Mouse (Mus musculus): Measurements from ENCODE around the gene Fndc3b. TPM values are rescaled to one million over a fixed set of nuclear protein-coding genes. Genes with fewer than 3 reads are reported as not detected.

Fndc3b gene
- polyA plus RNA-seq, 1 experiment from 2014 or later, result 153 TPM

GRCm38 (mm10) chr3:27503279-27504038, 207.6 kb downstream of the Fndc3b start:
- DNase-seq (ENCODE audit: low read depth, low spot score), result no peak
- H3K27me3 ChIP-seq, result no peaks in the 10 kb centered on the region
- in situ Hi-C loops (cut with MboI; ENCODE audit: low pct_unique_long_range_greater_than_20kb), result no loop called here
- TF ChIP-seq CTCF (IDR thresholded peaks at IDR 0.05), result no peak
- no peak for ATAC-seq
- POLR2A ChIA-PET, result interaction anchor here (0.9 kb wide), 1 partner anchor 15 kb away, joined by 3 read pairs; no protein-coding TSS in a partner anchor
- CTCF ChIA-PET, result interaction anchor here (2.0 kb wide), 1 partner anchor 10 kb away, joined by 4 read pairs; no protein-coding TSS in a partner anchor

GRCm38 (mm10) chr3:27495296-27496073, 215.6 kb downstream of the Fndc3b start:
- TF ChIP-seq CTCF (IDR thresholded peaks at IDR 0.05), result no peak
- POLR2A ChIA-PET, result no interaction called here
- DNase-seq (ENCODE audit: low read depth, low spot score) (no peak), ATAC-seq (no peak)
- H3K27me3 ChIP-seq, result no peaks in the 10 kb centered on the region
- in situ Hi-C loops (cut with MboI; ENCODE audit: low pct_unique_long_range_greater_than_20kb), result no loop called here
- CTCF ChIA-PET, result interaction anchor here (0.9 to 1.6 kb wide), 2 partner anchors 10 to 12 kb away, joined by 3 read pairs; no protein-coding TSS in a partner anchor

GRCm38 (mm10) chr3:27494698-27495097, 216.4 kb downstream of the Fndc3b start:
- ATAC-seq, result no peak
- DNase-seq (ENCODE audit: low read depth, low spot score), result no peak
- ChIA-PET POLR2A (no interaction called here), CTCF (interaction anchor here (0.9 to 1.6 kb wide), 3 partner anchors 8 to 13 kb away, joined by 3 to 4 read pairs (median 3); no protein-coding TSS in a partner anchor)
- in situ Hi-C loops (cut with MboI; ENCODE audit: low pct_unique_long_range_greater_than_20kb), result no loop called here
- no peaks in the 10 kb centered on the region for H3K27me3 ChIP-seq
- no peak for TF ChIP-seq CTCF (IDR thresholded peaks at IDR 0.05)

GRCm38 (mm10) chr3:27494066-27494465, 217.0 kb downstream of the Fndc3b start:
- CTCF ChIA-PET, result interaction anchor here (1.3 kb wide), 1 partner anchor 9 kb away, joined by 4 read pairs; no protein-coding TSS in a partner anchor
- no peak for ATAC-seq
- in situ Hi-C loops (cut with MboI; ENCODE audit: low pct_unique_long_range_greater_than_20kb), result no loop called here

GRCm38 (mm10) chr3:27491821-27492220, 219.3 kb downstream of the Fndc3b start:
- TF ChIP-seq CTCF (IDR thresholded peaks at IDR 0.05), result no peak
- ChIA-PET CTCF (interaction anchor here (1.4 kb wide), 1 partner anchor 16 kb away, joined by 3 read pairs; no protein-coding TSS in a partner anchor), POLR2A (no interaction called here)
- in situ Hi-C loops (cut with MboI; ENCODE audit: low pct_unique_long_range_greater_than_20kb), result no loop called here
- no peaks in the 10 kb centered on the region for H3K27me3 ChIP-seq
- DNase-seq (ENCODE audit: low read depth, low spot score) (no peak), ATAC-seq (no peak)

More at GRCm38 (mm10) chr3:27494066-27494465, 217.0 kb downstream of the Fndc3b start:
- POLR2A ChIA-PET, result interaction anchor here (0.7 kb wide), 1 partner anchor 17 kb away, joined by 3 read pairs; no protein-coding TSS in a partner anchor
- no peaks in the 10 kb centered on the region for H3K27me3 ChIP-seq
- TF ChIP-seq CTCF (IDR thresholded peaks at IDR 0.05), result no peak
- no peak for DNase-seq (ENCODE audit: low read depth, low spot score)

- TF ChIP-seq CTCF (IDR thresholded peaks at IDR 0.05), result no peak
- H3K27me3 ChIP-seq, result no peaks in the 10 kb centered on the region
- in situ Hi-C loops (cut with MboI; ENCODE audit: low pct_unique_long_range_greater_than_20kb), result no loop called here
- DNase-seq (ENCODE audit: low read depth, low spot score), result no peak
- ATAC-seq, result no peak
- ChIA-PET POLR2A (no interaction called here), CTCF (interaction anchor here (1.4 kb wide), 1 partner anchor 15 kb away, joined by 3 read pairs; no protein-coding TSS in a partner anchor)
Measured at GRCm38 (mm10) chr3:27491367-27491766, 219.7 kb downstream of the Fndc3b start.

GRCm38 (mm10) chr3:27490891-27491290, 220.2 kb downstream of the Fndc3b start:
- no peak for TF ChIP-seq CTCF (IDR thresholded peaks at IDR 0.05)
- ChIA-PET POLR2A (interaction anchor here (1.1 kb wide), 1 partner anchor 11 kb away, joined by 3 read pairs; no protein-coding TSS in a partner anchor), CTCF (interaction anchor here (1.4 kb wide), 1 partner anchor 15 kb away, joined by 3 read pairs; no protein-coding TSS in a partner anchor)
- ATAC-seq (no peak), DNase-seq (ENCODE audit: low read depth, low spot score) (no peak)
- H3K27me3 ChIP-seq, result no peaks in the 10 kb centered on the region
- in situ Hi-C loops (cut with MboI; ENCODE audit: low pct_unique_long_range_greater_than_20kb), result no loop called here

- in situ Hi-C loops (cut with MboI; ENCODE audit: low pct_unique_long_range_greater_than_20kb), result no loop called here
- H3K27me3 ChIP-seq, result no peaks in the 10 kb centered on the region
- ChIA-PET POLR2A (no interaction called here), CTCF (interaction anchor here (1.1 to 1.3 kb wide), 3 partner anchors 10 to 26 kb away, joined by 3 to 5 read pairs (median 3); no protein-coding TSS in a partner anchor)
- no peak for ATAC-seq
- TF ChIP-seq CTCF (IDR thresholded peaks at IDR 0.05), result no peak
- DNase-seq (ENCODE audit: low read depth, low spot score), result no peak
Measured at GRCm38 (mm10) chr3:27489550-27489949, 221.6 kb downstream of the Fndc3b start.

GRCm38 (mm10) chr3:27485141-27485540, 226.0 kb downstream of the Fndc3b start:
- ATAC-seq (no peak), DNase-seq (ENCODE audit: low read depth, low spot score) (no peak)
- ChIA-PET CTCF (no interaction called here), POLR2A (no interaction called here)
- in situ Hi-C loops (cut with MboI; ENCODE audit: low pct_unique_long_range_greater_than_20kb), result no loop called here
- H3K27me3 ChIP-seq, result no peaks in the 10 kb centered on the region
- TF ChIP-seq CTCF (IDR thresholded peaks at IDR 0.05), result no peak

- ATAC-seq (no peak), DNase-seq (ENCODE audit: low read depth, low spot score) (no peak)
- no peak for TF ChIP-seq CTCF (IDR thresholded peaks at IDR 0.05)
- CTCF ChIA-PET, result no interaction called here
- POLR2A ChIA-PET, result no interaction called here
- H3K27me3 ChIP-seq, result no peaks in the 10 kb centered on the region
- in situ Hi-C loops (cut with MboI; ENCODE audit: low pct_unique_long_range_greater_than_20kb), result no loop called here
Measured at GRCm38 (mm10) chr3:27484698-27485097, 226.4 kb downstream of the Fndc3b start.

Data from Patski (cell line).